Mouse (Mus musculus) liver, adult 10 weeks (tissue): ENCODE results near the gene Tmem168. TPM values are rescaled to one million over a fixed set of nuclear protein-coding genes. Genes with fewer than 3 reads are reported as not detected.

Source experiments
- polyA plus RNA-seq: library from polyadenylated mRNA; stranded (reverse); fragments of 350-450 nt; fragmentation: Illumina TruSeq; extraction: RNeasy Lipid Tissue Mini Kit (QIAGEN cat#74804); gene quantifications from one replicate; pipeline ENCODE4 v1.2.3, GENCODE M21; 2014; ENCODE audit warnings: low read depth, low replicate concordance

The Tmem168 gene
- 28.7 TPM for polyA plus RNA-seq

DNA sequence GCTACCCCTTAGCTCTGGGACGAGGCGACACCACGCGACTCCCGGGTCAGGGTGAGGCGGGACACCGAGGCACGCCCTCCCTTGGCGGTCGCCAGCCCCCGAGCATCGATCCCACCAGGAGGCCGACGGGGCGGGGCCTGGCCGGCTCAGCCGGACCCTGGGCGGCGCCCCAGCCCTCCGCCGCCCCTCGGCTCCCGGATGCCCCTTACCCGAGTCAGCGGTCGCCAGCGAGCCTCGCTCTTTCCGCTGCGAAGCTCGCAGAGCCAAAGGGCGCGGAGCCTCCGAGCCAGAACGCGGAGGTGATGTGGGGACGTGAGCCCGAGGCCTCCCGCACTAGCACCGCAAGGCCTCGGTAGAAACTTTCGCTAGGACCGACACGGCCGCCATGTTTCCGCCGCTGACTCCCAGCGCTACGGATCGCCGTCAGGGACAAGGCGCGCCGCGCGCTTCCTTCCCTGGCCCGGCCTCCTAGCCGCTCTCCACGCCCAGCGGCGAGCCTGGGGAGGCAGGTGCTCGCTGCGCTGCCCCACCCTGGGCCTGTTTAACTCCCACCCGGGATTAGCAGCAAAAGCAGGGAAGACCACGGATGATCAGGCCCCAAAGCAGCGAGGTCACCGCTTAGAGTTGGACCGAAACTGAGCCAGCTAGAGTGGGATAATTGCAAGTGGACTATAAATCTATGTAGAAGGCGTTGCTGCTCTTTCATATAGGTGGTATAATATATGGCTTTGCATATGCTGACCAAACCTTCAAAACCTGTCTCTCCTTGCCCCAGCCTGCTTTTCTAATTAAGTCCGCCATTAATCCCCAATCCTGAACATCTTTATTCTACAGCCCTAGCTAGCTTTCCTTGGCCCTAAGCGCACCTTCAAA lies at the start of gene Tmem168:
TSS of gene Tmem168 (minus strand) at position 480 of the 873 bp plus-strand sequence.

Other genes with a start within 250 kb of the Tmem168 start
- 17.6 TPM for gene Bmt2, start 69.9 kb upstream of the Tmem168 start, polyA plus RNA-seq
- gene Gpr85, start 231.8 kb upstream of the Tmem168 start, polyA plus RNA-seq, result not detected